Mouse (Mus musculus) G1E (cell line): ENCODE results near the gene Maco1.

Source experiments
- CTCF ChIP-seq: IDR thresholded peaks from 2 replicates; pipeline ENCODE4 v1.5.1; 2012; ENCODE audit warnings: low read depth, low read length, inconsistent platforms, mixed read lengths
- GATA1 ChIP-seq: IDR thresholded peaks from 2 replicates; pipeline ENCODE4 v1.6.1; 2012; ENCODE audit warnings: borderline replicate concordance, low read length, inconsistent platforms, mixed read lengths
- GATA2 ChIP-seq: IDR thresholded peaks from 2 replicates; pipeline ENCODE4 v1.6.1; 2012; ENCODE audit warnings: low read depth, low read length, inconsistent platforms, borderline replicate concordance
- POLR2AphosphoS5 ChIP-seq: IDR thresholded peaks from 2 replicates; pipeline ENCODE4 v1.6.1; 2012; ENCODE audit warnings: low read depth, low read length, inconsistent platforms; ENCODE audit not compliant: insufficient replicate concordance
- TAL1 ChIP-seq: conservative IDR thresholded peaks from 2 replicates; pipeline ENCODE4 v1.6.1; 2012; ENCODE audit warnings: low read depth, low read length, inconsistent platforms, mixed read lengths

- no peak for TF ChIP-seq POLR2AphosphoS5
- no peak for TF ChIP-seq CTCF
- no peak for TF ChIP-seq GATA1
- no peak for TF ChIP-seq GATA2
- TF ChIP-seq TAL1: no peak
These were observed 35.4 kb downstream of the Maco1 start for GRCm38 (mm10) chr4:134817706-134818105.
